14 mouse cellular contexts compared by ENCODE assay signal in the genomic region with DNA sequence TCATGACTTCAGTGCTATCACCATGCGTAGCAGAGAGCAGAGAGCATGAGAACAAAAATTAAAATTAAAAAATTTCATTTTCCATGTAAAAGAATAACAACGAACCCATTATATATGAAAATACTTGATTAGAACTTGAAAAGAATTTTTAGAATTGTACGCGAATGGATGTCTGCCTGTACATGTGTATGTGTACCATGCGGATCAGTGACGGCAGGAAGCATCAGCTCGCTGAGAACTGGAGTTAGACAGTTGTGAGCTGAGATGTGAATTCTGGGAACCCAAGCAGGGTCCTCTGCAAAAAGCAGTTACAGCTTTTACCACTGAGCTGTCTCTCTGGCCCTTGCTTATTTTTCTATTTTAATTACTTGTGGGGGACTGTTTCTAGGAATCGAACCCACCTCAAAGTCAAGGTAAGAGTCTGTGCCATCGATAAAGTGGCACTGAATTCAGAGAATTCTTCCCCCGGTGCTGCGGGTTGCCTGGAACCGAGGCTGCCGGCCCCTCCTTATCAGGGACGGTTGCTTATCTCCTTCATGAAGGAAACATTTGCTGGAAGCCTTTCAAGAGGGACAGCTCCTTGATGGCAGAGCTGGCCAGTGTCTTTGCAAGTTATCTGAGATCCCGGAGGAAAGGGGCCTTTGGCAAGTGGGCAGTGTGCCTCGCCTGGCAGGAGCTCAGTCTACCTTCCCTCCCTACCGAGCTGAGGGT. TPM values are rescaled to one million over a fixed set of nuclear protein-coding genes. Genes with fewer than 3 reads are reported as not detected.
A peak's percentile ranks its signal among the peaks of the same experiment; 100 is the strongest.
DNase-seq lines count a peak whose midpoint lies in the region; ATAC-seq and TF ChIP-seq lines count a peak whose summit lies in the region.
"Had no signal": no experiment of that assay in that cellular context is flagged by ENCODE, and none has a peak within 500 bp of the region (broad histone marks: within the 10 kb centered on the region; RNA-seq: fewer than 3 reads in every experiment).

No protein-coding gene starts in this region.

- no peak for TF ChIP-seq EP300 in heart, adult 2 months (IDR thresholded peaks at IDR 0.05; ENCODE audit: insufficient read depth, low read depth, low read length)

- H3K4me3 ChIP-seq in heart, adult 2 months: no peak overlapping the region
- peak overlapping the region; percentile 92 for H3K4me3 ChIP-seq in megakaryocyte, embryonic 14.5 days (replicated peaks)
- H3K4me3 ChIP-seq: forebrain, embryonic 12.5 days; hindbrain, embryonic 13.5 days; layer of hippocampus, adult 2 months had no signal

- no peaks in the 10 kb centered on the region for H3K79me2 ChIP-seq in heart, adult 2 months (replicated peaks; ENCODE audit: control insufficient read depth, insufficient read depth, low read length)

- TF ChIP-seq CTCF in heart, adult 2 months (IDR thresholded peaks at IDR 0.05): no peak

- peaks cover 12% of the 10 kb centered on the region for H3K4me1 ChIP-seq in heart, adult 2 months (ENCODE audit: control insufficient read depth, insufficient read depth, low read length)
- H3K4me1 ChIP-seq in megakaryocyte, embryonic 14.5 days: peaks cover 83% of the 10 kb centered on the region
- H3K4me1 ChIP-seq: forebrain, embryonic 12.5 days; hindbrain, embryonic 13.5 days had no signal

- no peaks in the 10 kb centered on the region for H3K36me3 ChIP-seq in heart, adult 2 months (ENCODE audit: control insufficient read depth, insufficient read depth, low read length)
- peaks cover 6% of the 10 kb centered on the region for H3K36me3 ChIP-seq in megakaryocyte, embryonic 14.5 days (replicated peaks; ENCODE audit: low read length)
- H3K36me3 ChIP-seq: forebrain, embryonic 12.5 days; hindbrain, embryonic 13.5 days had no signal

- peak overlapping the region; percentile 83 for H3K27ac ChIP-seq in heart, adult 2 months
- H3K27ac ChIP-seq: forebrain, embryonic 12.5 days; hindbrain, embryonic 13.5 days had no signal

- no peak for ATAC-seq in megakaryocyte, adult 5-6 weeks (ENCODE audit: poor library complexity, severe bottlenecking)

- intact Hi-C loops in heart, adult 2 months (cut with DNase I): no loop called here

- no peak for TF ChIP-seq POLR2A in heart, adult 2 months (IDR thresholded peaks at IDR 0.05; ENCODE audit: insufficient read depth, low read depth, low read length)

- peak in 1 of 2 experiments; percentile 28 for DNase-seq in heart, adult 2 months
- no peak for DNase-seq in heart, adult 8-10 months (ENCODE audit: low spot score)
- DNase-seq in liver: peak; percentile 89
- DNase-seq in Muller cell, postnatal 12 days (ENCODE audit: inconsistent ontology term): no peak
- no peak for DNase-seq in cerebellum, adult 9-10 months
- DNase-seq in retina, embryonic 14.5 days (ENCODE audit: low spot score): no peak
- DNase-seq: kidney, adult 9 months; right cerebral cortex, postnatal 25 days; thymus, adult 18-20 months had no signal

- H3K9me3 ChIP-seq in megakaryocyte, embryonic 14.5 days: no peaks in the 10 kb centered on the region
- H3K9me3 ChIP-seq: forebrain, embryonic 12.5 days; hindbrain, embryonic 13.5 days had no signal

- H3K9ac ChIP-seq in heart, adult 2 months (ENCODE audit: low read depth, low read length): peak overlapping the region; percentile 7; the same call in 1 of the 2 replicates
- H3K9ac ChIP-seq: forebrain, embryonic 12.5 days; hindbrain, embryonic 13.5 days had no signal

- no peaks in the 10 kb centered on the region for H3K27me3 ChIP-seq in heart, adult 2 months (ENCODE audit: control insufficient read depth, insufficient read depth, low read length)
- H3K27me3 ChIP-seq in megakaryocyte, embryonic 14.5 days (replicated peaks): no peaks in the 10 kb centered on the region
- H3K27me3 ChIP-seq: forebrain, embryonic 12.5 days; hindbrain, embryonic 13.5 days had no signal

- WGBS in heart, adult 2 months: 38% methylated on average over 17 of the region's 17 CpGs

RNA-seq across cellular contexts. Expression of a gene that starts 48.9 kb away (rescaled TPM):
- 10 to 100 TPM; 71.6 to 90.9 TPM for total RNA-seq in heart, adult 2 months (2021)
- polyA plus RNA-seq in heart, adult 2 months (2012; rRNA removed): 53.8 and 99.2 TPM in 2 replicates
- 10 to 100 TPM; 75.2 to 81.7 (median 75.7) TPM for total RNA-seq in heart, adult 8-10 months (2022)
- polyA plus RNA-seq in megakaryocyte, embryonic 14.5 days (2012; ENCODE audit: insufficient read depth, low replicate concordance): 27.7 and 50.7 TPM in 2 replicates
- not detected in 2 replicates for total RNA-seq in megakaryocyte, adult 5-6 weeks (2015)
- not detected in 2 replicates for total RNA-seq in megakaryocyte, adult 5-6 weeks (2017)

Comparison
In these comparisons a context has a peak if more than half of its experiments do, and no peak if none do; other contexts are left out.
1. RNA of a gene that starts 48.9 kb away (total RNA-seq): 71.6 to 90.9 TPM in heart, adult 2 months and 75.2 to 81.7 TPM in heart, adult 8-10 months; not detected in megakaryocyte, adult 5-6 weeks; every median in the first group is over 10 times any median in the second.